Mouse (Mus musculus): ENCODE data around the gene Stard13.

DNA sequence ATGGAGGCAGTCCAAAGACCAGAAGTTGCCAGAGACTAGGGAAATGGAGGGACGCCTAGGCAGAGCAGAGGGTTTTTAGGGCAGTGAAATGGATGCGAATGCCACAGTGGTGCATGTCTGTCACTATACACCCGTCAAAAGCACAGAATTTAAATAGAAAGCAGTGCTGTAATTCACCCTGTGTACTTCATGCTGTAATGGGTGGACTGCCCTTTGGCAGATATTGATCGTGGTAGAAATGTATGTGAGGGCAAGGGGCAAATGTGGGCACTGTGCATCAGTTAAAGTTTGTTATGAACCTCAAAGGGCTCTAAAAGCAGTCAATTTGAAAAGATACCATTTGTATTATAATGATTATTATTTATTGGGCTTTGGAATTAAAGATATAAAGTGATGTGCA lies 153.4 kb downstream of the Stard13 start:
- TF ChIP-seq MYB (IDR thresholded peaks at IDR 0.05; ENCODE audit: low read depth, low read length) (no peak), POLR2A (IDR thresholded peaks at IDR 0.05; ENCODE audit: control insufficient read depth in 1 of 2, insufficient read depth in 1 of 2, low read depth in 1 of 2, low read length in 2 of 2, poor library complexity in 1 of 2) (no peak), SMC3 (IDR thresholded peaks at IDR 0.05; ENCODE audit: low read depth, low read length) (no peak), ZMIZ1 (IDR thresholded peaks at IDR 0.05; ENCODE audit: low read depth, low read length) (no peak), CTCF (IDR thresholded peaks at IDR 0.05 in 2 of 3, conservative IDR thresholded peaks at IDR 0.05 in 1 of 3; ENCODE audit: control insufficient read depth in 1 of 3, insufficient read depth in 1 of 3, low read depth in 2 of 3, low read length in 3 of 3, poor library complexity in 1 of 3, severe bottlenecking in 1 of 3) (no peak), HCFC1 (IDR thresholded peaks at IDR 0.05; ENCODE audit: low read depth, low read length) (no peak), BHLHE40 (IDR thresholded peaks at IDR 0.05; ENCODE audit: borderline replicate concordance, low read depth, low read length) (no peak), USF1 (IDR thresholded peaks at IDR 0.05; ENCODE audit: low read depth, low read length) (no peak), CHD2 (IDR thresholded peaks at IDR 0.05; ENCODE audit: low read length) (no peak), MAFK (IDR thresholded peaks at IDR 0.05; ENCODE audit: borderline replicate concordance, low read depth, low read length) (no peak), EP300 (IDR thresholded peaks at IDR 0.05; ENCODE audit: low read depth in 1 of 2, low read length in 2 of 2) (no peak), POLR2AphosphoS5 (IDR thresholded peaks at IDR 0.05; ENCODE audit: borderline replicate concordance, low read depth, low read length) (no peak), SIN3A (IDR thresholded peaks at IDR 0.05; ENCODE audit: low read length) (no peak)

Measured in MEL (cell line).